Mouse (Mus musculus) right cerebral cortex, adult 2 months (tissue): Measurements from ENCODE around the gene Slc25a19.

Experiments
- DNase-seq, 2 experiments: peaks; one replicate each; pipeline ENCODE4 v3.0.0; 2021 to 2022; ENCODE audit warnings: low spot score in 2 of 2

Gene Slc25a19

DNA sequence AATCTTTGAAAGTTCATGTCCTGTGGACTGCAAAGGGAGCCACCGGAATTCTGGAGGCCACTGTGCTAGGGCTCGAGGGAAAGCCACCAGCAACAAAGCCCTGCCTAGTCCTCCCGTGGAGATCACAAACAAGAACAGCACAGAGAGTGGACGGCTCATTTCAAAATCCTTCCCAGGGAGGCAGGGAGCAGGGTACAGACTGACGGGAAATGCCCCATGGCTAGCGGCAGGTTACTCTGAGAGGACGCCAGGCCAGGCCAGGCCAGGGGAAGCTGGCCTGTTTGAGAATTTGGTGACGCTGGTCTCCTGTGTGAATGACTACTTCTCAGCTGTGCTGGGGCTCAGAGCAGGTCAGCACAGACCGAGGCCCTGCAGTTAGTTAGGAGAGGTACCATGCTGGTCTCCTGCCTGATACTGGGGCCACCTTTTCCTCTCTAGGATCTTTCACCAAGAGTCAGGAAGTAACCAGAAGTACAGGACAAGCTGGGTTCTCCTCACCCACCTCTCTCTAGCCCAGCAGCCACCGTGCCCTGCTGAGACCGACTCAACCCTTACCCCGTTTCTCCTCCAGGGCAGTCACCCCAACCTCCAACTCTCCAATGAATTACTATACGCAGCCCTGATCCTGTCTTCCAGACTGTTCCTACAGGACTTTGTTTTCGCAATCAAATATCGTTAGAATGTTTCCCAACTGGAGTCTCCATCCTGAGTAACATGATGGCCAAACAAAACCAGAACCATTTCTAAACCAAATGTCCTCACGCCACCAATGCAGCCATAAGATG is 9.2 kb downstream of the Slc25a19 start:
- DNase-seq, result no peak

DNA sequence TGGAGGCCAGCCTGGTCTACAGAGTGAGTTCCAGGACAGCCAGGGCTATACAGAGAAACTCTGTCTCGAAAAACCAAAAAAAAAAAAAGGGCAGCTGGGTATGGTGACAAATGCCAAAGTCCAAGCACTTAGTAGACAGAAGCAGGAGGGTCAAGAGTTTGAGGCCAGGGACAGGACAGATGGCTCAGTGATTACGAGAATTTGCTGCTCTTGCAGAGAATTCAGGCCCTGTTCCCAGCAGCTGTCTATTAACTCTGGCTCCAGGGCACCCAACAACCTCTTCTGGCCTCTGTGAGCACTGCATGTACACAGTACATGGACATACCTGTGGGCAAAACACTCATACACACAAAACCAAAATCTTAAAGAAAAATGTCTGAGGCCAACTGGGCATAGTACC is 10.1 kb downstream of the Slc25a19 start:
- no peak for DNase-seq

DNA sequence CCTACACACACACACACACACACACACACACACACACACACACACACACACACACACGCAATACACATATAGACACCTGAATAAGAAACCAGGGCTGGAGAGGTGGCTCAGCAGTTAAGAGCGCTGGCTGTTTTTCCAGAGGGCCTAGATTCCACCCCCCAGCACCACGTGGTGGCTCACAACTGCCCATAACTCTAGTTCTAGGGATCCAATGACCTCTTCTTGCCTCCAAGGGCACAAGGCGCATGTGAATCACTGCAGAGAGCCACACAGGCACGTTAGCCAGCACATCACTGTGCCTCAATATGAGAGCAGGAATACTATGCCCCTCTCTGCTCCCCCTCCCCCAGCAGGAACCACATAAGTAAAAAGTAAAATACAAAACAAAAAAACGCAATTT is 11.2 kb downstream of the Slc25a19 start:
- no peak for DNase-seq

DNA sequence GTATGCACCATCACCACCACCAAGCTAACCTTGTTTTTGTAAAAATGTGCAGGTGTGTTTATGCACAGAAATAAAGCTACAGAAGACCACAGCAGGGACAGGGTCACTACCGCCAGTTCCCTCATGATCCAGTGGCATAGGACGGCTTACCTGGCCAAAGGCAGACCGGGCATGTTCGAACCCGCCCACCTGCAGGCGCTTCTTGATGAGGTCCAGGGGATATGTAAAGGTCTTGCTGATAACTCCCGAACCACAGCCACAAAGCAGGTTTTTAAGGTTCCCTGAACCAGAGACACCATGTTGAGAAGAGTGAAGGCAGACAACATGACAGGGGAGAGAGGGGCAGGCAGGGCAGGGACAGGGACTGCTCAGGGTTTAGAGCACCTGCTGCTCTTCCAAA is 11.7 kb downstream of the Slc25a19 start:
- no peak for DNase-seq

DNA sequence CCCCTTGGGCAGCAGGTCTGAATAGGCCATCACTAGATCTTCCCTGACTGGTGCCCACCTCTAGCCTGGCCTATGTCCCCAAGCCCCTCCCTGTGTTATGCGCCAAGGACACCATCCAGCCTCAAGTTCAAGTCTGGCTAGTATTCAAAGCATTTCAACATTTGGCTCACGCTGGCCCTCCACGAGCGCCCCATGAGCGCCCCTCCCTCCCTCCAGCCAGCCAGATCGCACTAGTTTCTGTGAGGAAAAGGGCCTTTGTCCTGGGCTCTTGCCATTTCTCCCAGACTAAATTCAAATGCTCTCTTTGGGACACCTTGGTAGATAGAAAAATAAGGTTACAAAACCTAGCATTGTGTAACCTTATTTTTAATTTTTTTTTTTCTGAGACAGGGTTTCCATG is 12.2 kb downstream of the Slc25a19 start:
- no peak for DNase-seq

DNA sequence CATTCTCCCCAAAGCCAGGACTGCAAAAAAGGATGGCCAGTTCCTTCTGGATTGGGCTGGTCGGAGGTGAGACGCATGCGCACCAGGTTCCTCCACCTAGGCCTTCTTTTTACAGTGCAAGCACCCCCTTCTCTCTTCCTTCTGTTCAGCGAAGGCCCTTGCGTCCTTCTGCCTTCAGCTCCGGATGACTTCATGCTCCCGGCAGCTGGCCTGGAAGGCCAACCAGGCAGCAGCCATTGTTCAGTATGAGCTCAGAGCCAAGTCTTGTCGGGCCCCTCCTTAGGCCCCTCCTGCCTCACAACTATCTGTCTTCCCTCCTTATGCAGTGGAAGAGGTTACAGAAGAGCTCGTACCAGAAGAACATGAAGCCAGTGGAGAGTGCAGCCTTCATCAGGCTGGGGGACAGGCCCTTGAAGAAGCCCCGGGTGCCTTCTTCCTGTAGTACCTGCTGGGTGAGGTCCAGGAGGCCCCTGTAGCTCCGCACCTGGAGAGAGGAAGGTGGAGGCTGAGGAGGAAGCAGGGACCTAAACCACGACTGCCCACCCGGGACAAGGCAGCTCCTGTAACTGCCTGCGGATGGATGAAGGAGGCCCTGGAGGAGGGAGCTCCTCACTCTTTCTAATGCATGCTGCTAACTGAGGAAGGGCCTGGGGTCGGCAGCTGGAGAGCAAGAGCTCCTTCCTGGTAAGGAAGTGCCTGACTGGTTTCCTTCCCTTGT is 12.8 kb downstream of the Slc25a19 start:
- DNase-seq, result no peak

DNA sequence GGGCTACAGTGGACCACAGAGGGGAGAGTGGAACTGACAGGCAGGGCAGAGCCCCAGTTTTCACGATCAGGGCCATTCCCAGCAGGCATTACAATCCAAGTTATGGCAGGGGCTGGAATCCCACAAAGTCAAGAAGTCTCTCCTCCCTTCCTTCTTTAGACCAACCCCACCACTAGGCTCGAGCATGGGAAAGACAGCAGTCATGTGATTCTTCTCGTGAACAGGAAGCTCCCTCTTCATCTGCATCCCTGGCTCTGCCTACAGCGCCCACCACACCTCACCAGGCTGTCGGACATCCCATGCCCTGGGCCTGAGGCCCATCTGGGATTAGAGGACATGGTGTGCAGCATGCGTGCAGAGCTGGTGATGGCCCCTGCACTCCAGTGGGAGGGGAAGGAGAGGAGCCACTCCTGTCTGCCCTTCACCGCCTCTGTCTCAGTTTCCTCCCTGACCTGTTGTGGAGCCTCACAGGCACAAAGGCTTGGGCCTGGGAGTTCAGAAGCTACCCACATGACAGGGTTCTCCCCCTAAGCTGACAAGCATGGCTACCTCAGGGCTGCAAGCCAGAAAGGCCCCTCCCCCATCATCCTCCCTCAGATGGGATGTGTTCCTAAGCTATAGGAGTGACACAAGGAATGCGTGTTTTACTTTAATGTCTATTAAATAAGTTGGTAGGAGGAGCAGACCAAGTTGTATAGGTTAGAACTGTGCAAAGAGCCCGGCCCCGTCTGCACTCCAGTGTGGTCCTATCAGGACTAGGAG is 13.6 kb downstream of the Slc25a19 start:
- no peak for DNase-seq

DNA sequence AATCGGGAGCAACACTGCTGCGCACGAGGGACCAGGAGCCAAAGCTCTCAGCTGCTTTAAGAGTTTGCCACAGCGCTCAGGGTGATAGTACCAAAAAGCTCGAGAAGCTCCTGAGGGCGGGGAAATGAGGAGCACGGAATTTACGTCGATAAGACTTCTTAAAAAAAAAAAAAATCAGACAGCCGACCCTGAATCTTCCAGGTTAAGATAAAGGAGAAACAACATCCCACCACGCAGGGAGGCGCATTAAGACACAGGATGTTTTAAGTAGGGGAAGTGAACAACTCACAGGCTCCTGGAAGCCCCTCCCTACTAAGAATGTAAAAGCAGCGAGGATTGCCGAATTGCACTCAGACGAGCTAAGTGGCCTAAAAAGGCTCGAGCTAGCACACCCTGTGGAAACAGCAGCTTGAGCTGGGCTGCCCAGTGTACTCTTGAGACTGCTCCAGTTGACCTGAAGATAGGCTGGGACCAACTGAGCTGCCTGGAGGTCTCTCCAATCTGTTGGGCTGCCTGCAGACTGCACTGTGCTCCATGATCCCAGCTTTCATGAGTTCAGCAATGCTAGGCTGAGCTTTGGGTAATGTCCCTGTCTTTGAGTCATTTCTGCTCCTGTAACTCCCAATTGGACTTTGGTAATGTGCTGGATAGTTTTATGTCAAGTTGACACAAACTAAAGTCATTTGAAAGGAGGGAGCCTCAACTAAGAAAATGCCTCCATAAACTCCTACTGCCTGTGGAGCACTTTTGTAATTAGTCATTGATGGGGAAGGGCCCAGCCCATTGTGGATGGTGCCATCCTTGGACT is 14.8 kb downstream of the Slc25a19 start:
- DNase-seq, result no peak

DNA sequence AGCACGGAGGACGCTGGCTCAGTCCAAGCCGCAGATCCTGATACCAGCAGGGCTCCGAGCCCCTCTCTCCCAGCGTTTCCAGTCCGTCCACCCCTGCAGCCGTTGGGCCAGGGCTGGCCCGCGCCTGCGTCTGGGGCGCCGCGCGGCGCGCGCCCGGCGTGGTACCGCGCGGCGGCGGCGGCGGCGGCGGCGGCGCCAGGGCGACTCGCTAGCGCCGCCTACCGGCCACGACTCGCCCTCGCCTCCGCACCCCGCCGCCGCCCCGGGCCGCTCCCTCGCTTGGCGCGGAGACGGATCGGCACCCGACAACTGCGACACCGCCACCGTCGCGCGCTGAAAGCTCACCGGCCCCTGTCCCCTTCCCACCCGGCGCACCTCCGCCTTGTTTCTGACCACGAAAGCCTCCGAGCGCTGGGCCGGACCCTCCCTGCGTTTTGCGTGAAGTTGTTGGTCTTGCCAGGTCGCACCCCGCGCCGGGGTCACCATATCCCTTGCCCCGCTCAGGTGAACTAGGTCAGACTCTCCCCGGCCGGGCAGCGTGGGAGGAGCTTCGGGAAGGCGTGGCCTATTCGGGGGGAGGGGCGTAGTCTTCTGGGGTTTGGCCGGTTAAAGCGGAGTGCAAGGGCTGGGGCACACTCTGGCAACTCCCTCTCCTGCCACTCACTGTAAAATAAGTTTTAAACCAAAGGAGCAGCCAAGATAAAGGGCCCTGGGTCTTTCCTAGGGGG is 15.5 kb downstream of the Slc25a19 start, which contains the start of gene Mif4gd:
Gene Mif4gd (minus strand): TSS at position 560 of the 728 bp plus-strand sequence.
- peak; percentile 70 to 75 for DNase-seq

DNA sequence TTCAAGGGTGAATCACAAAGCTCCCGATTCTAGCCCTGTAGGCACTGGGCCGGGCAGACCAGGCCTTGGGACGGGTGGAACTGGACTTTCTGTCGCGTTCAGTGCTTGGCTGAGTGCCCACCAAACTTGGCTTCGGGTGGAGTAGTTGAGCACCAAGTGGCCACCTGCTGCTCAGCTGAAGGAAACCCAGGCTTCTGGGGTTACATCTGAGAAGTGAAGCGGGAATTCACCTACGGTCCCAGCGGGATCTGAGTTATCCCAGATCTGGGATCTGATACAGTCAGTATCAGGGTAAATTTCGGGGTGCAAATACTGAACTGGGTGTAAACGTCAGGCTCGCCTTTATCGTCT is 16.1 kb downstream of the Slc25a19 start:
- peak; percentile 56 to 62 for DNase-seq

DNA sequence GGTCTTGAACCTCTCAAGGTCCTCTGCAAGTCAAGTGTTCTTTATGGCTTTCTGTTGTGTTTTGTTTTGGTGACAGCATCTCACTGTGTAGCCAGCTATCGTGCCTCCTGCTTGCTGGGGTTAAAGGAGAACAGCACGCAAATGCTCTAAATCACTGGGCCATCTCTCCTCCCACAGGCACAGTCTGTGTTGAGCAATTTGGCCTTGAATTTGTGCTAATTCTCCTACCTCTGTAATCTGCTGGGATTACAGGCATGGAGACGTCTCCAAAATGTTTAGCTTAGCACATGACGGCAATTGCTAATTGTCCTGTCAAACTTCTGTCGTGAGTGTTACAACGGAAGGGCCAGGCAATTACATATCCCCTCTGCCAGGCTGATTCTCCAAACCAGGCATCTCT is 16.9 kb downstream of the Slc25a19 start:
- no peak for DNase-seq

DNA sequence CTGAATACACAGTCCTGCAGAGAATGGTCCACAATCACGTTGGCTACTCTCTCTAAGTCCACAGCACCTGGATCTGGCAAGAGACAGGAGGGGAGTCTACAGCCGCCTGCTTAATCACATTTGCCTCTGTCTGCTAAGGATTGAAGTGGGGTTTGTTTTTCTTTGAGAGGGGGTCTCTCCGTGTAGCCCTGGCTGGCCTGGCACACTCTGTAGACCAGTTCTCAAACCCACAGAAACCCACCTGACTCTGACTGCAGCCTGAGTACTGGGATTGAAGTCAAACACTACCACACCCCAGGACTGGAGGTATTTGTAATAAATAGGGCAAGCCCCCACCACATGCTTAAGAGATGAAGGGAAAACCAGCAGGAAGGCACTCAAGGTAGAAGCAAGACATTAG is 18.5 kb downstream of the Slc25a19 start:
- DNase-seq, result no peak

DNA sequence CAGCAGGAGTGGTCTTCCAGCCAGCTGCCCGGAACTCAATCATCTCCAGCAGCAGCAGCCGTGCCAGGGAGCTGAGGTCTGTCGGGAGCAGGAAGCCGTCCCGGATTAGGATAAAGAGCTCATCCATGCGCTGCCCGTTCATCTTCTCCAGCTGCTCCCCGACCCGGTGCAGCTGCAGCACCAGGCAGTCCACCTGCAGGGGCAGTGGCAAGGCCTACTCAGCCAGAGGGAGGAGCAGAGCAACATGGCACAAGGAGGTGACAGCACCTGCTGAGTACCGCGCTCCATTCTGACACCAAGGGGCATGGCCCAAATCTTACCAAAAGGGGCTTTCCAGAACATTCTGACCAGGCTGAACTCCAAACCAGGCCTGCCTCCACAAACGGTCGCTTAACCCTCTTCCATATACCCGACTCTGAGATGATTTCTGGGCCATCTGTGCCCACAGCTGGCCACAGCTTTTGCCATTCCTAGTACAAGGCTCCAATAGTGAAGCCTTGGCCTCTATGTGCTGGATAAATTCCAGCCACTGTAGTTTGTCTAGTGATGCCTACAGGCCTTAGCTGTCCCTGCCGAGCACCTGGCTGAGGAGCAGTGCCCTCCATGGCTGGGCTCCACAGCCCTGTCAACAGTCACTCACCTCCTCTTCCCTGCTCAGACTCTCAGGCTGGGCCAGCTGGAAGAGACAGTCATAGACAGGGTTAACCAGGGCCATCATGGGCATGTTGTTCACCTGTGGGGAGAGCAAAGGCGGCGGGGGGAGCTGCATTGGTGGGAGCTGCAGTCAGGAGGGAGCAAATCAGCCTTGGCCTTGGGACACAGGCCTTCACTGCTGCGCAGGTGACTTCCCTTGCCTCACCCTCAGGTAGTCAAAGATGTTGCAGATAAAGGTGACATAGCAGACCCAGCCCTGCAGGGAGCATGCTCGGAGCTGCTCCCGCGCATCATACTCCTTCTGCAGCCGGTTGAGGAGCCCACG is 19.4 kb downstream of the Slc25a19 start:
- DNase-seq, result no peak

DNA sequence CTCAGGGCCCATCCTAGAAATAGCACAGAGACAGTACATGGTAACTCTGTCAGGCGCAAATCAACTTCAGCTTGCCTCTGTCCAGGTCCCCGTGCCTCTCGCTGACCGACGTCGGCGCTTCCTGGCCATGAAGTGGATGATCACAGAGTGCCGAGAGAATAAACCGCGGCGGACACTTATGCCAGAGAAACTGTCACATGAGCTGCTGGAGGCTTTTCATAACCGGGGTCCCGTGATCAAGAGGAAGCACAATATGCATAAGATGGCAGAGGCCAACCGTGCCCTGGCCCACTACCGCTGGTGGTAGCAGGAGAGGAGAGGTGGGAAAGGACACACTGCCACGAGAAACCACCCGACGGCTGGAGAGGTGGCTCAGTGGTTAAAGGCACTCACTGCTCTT is 21.4 kb downstream of the Slc25a19 start:
- no peak for DNase-seq

DNA sequence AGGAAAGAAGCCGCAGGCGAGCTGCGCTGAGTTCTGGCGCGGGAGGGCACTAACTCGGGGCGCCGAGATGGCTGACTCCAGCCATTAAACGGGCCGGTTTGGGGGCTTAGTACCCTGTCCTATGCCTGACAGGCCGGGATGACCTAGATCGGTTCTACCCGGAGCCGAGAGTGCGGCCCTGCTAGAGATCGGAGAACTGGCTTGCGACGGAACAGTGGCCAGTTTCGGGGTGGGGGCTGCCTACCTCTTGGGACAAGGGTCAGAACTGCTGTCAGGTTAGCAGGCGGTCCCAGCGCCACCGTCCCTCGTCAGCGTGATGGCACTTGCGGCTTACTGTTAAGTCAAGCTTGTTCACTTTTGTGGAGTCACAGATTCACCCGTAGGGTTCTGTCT is 23.8 kb downstream of the Slc25a19 start:
- no peak for DNase-seq

DNA sequence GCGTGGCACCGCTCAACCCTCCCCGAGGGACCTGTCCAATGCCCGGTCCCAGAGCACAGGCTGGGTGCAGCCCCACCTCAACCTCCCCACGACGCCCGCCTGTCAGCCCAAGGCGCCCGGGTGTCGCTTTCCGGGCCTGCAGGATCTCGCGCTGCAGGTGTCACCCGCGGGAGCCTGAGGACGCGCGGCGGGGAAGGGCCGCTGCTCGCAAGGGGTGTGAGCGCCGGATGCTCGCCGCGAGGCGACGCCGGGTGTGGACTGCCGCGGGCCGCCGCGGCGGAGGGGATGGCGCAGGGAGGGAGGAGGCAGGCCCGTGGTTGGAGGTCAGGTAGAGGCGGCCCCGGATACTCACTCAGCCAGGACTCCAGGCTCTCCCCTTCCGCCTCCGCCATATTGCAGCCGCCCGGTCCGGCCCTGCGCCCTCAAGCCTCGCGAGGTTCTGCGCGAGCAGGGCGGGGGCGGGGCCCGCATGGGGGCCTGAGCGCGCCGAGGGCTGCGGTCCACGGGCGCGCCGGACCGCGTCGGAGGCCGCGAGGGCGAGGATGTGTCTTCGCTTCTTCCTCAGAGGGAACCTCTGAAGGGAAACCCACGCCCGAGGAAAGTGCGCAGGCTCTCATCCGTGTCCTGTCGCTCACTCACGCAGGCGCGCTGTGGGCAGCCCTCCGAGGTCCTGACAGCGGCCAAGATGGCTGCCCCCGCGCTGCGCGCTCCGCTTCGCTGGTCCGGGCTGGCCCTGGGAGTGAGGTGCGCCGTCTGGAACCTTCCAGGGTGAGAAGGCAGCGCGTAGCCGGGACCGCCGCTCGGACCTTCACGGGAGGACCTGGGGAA is 24.4 kb downstream of the Slc25a19 start, which contains the start of the genes Mrps7 and Gga3:
Gene Mrps7 (plus strand): TSS at position 450 of the 828 bp plus-strand sequence.
Gene Gga3 (minus strand): TSS at position 576 of the 828 bp plus-strand sequence.
- peak; percentile 81 to 87 for DNase-seq

DNA sequence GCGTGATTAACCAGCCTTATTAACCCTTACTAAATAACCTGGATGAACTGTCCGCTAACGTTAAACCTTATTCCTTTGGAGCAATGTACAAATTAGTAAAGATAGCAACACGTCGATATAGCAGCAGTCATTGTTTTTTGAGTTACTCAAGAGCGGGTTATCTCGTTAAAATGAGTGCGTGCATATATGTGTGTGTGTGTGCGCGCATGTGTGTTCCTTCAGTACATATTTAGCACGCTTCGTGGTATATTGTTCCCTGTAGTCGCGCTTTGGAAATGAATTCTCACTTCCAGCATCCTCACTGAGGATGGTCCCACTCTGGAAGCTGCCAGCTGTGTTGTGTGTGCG is 25.0 kb downstream of the Slc25a19 start:
- no peak for DNase-seq

DNA sequence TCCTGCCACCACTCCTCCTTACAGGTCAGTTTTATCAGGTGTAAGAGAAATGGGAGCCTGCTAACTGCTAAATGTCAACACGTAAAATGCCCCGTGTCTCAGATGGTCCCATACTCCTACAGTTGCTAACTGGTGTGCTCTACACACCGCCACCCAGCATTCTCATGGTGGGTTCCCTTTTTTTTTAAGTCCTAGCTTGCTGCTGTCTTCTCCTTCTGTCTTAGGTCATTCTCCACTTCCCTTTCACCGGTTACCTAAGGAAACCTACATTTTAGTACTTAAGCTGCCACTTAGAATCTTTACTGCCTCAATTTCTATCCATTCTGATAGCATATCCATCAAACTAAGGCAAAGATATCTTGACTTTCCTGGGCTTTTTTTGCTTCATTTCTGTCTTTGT is 26.9 kb downstream of the Slc25a19 start:
- no peak for DNase-seq

DNA sequence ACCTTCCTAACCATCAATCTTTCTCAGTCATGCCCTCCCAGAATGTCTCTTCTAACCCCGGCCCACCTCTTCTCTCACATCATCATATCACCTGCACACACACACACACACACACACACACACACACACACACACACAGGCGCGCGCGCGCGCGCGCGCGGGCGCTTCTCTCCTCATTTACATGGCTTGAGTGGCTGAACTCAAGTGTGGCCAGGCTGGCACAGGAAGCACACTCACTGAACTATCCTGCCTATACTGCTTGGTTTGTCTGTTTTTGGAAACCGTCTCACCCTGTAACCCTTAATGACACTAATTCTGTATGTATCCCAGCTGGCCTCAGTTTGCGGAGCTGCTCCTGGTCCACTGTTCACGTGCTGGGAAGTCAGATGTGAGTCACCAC is 27.4 kb downstream of the Slc25a19 start:
- no peak for DNase-seq
